Mouse (Mus musculus) spleen, postnatal 10 days (tissue): ENCODE data around the gene Retreg3.

ENCODE experiments used
- DNase-seq, 2 experiments: peaks; one replicate each; pipeline ENCODE4 v3.0.0; 2021 to 2022; ENCODE audit warnings: low spot score in 2 of 2

Retreg3 gene

DNA sequence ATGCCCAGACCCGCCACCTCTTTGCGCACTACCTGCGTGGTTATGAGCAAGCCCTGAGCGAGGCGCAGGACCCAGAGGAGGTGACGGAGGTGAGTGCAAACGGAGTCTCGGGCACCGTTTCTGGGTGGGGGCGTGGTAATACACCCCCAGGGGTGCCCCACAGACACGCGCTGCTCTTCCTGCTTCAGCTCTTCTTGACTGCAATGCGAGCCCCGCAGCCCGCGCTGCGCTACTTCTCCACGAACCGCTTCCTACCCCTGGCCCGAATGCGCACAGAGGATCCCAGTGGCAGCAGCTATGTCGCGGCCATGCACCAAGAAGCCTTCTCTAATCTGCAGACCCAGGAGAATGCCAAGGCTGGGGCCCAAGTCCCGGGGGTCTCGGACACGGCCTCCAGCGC is 39.9 kb downstream of the Retreg3 start:
- no peak for DNase-seq

GRCm38 (mm10) chr11:101078121-101078520 is 41.6 kb downstream of the Retreg3 start, which contains the start of gene Hsd17b1:
TSS of gene Hsd17b1 (plus strand) at chr11:101078411.
- DNase-seq = no peak

GRCm38 (mm10) chr11:101071810-101072428 is 47.8 kb downstream of the Retreg3 start:
- DNase-seq = no peak

DNA sequence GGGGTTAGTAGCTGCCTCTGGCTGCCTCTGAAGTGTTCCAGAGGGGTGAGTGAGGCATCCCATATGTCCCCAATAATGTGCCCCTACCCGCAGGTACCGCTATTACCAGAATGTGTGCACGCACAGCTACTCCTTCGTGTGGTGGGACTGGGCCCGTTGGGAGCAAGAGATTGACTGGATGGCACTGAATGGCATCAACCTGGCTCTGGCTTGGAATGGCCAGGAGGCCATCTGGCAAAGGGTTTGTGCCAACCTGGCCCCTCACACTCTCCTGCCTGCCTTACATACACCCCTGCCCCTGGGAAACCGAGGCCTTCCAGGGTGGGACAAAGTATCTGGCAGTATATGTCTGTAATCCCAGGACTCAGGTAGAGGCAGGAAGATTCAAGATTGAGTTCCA is 48.7 kb downstream of the Retreg3 start:
- DNase-seq = no peak

DNA sequence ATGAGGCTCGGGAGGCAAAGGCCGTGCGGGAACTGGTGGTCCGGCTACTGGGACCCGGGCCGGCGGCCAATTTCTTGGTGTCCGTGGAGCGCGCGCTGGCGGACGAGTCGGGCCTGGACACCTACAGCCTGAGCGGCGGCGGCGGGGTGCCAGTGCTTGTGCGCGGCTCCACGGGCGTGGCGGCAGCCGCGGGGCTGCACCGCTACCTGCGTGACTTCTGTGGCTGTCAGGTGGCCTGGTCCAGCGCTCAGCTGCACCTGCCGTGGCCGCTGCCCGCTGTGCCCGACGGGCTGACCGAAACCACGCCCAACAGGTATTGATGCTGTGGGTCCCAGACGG is 49.5 kb downstream of the Retreg3 start:
- no peak for DNase-seq

GRCm38 (mm10) chr11:101069391-101070188 is 50.1 kb downstream of the Retreg3 start, which contains the start of gene Naglu:
TSS of gene Naglu (plus strand) at chr11:101070012.
- peak; percentile 91 to 97 for DNase-seq

GRCm38 (mm10) chr11:101066549-101067412 is 52.9 kb downstream of the Retreg3 start:
- DNase-seq = peak; percentile 87 to 91

DNA sequence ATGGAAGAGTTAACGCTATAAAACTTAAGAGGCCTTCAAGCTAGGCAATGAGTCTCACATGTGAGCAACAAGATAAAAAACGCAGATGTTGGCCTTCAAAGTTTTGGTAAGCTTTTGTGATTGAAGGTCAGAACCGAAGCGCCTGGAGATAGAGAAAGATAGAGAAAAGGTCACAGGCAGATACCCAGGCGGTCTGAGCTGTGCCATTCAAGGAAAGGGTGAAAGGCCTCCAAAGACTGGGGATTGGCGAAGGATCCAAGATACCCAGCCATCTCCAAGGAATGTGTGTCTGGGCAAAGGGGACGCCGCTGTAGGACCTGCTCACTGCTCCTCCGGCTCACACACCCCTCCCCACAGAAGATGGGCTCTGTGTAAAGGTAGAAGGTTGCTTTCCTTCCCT is 54.7 kb downstream of the Retreg3 start:
- no peak for DNase-seq

DNA sequence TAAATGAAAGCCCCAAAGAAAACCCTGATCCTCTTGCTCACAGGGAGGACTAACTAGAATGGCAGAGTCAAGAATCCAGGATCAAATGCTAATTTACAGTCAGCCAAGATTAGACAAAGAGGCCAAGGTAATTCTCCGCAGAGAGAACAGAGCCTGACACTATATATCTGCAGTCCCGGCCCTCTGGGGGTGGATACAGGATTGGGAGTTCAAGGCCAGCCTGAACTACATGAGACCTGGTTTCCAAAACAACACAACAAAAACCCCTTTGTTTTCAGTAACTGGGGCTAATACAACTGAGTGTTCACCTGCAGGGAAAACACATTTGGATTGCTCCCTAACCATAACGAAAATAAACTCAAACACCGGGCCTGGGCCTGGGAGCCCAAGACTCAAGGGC is 55.2 kb downstream of the Retreg3 start:
- DNase-seq = peak in 1 of 2 experiments; percentile 46

GRCm38 (mm10) chr11:101063676-101064327 is 55.9 kb downstream of the Retreg3 start:
- DNase-seq = peak; percentile 79 to 93

GRCm38 (mm10) chr11:101062971-101063675 is 56.6 kb downstream of the Retreg3 start:
- DNase-seq = no peak

- DNase-seq = peak in 1 of 2 experiments; percentile 35
These were observed 57.4 kb downstream of the Retreg3 start for GRCm38 (mm10) chr11:101062165-101062884.

GRCm38 (mm10) chr11:101061049-101061448 is 58.6 kb downstream of the Retreg3 start:
- peak in 1 of 2 experiments; percentile 11 for DNase-seq

DNA sequence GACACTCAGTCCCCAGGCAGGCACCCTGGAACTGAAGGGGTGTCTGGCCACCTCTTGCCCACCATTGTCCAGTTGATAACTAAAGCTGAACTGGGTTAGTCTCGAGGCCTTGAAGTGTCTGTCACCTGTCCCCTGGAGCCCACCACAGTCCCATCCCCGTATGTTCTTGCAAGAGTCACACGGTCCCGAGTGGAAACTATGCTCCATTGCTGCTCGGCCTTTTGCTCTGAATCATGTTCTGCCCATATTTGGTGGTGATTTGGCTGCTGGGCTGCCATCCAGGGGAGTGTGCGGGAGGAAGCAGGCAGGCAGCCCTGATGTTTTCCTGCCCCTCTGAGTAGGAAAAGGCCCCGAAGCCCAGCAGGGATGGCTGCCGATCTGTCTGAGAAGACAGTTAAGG is 59.6 kb downstream of the Retreg3 start:
- DNase-seq = peak in 1 of 2 experiments; percentile 34

DNA sequence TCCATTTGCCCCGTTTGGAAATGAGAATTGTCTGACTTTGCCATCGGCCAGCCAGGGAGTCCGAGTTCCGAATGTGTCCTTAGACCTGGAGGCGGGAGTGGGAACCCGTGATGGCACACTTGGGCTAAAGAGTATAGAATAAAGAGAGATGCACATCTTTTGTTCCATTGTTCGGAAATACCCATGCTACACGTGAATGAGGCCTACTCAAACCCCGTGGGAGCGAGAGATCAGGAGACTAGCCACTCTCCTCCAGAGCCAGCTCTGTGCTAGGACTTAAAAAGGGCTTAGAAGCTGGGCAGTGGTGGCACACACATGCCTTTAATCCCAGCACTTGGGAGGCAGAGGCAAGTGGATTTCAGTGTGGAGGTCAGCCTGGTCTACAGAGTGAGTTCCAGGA is 60.2 kb downstream of the Retreg3 start:
- peak in 1 of 2 experiments; percentile 16 for DNase-seq

GRCm38 (mm10) chr11:101058726-101059125 is 61.0 kb downstream of the Retreg3 start:
- DNase-seq = peak in 1 of 2 experiments; percentile 13

GRCm38 (mm10) chr11:101057860-101058259 is 61.8 kb downstream of the Retreg3 start:
- peak; percentile 89 to 93 for DNase-seq

- no peak for DNase-seq
These were observed 62.8 kb downstream of the Retreg3 start for GRCm38 (mm10) chr11:101056885-101057284.

GRCm38 (mm10) chr11:101055418-101055817 is 64.3 kb downstream of the Retreg3 start:
- DNase-seq = peak in 1 of 2 experiments; percentile 24

DNA sequence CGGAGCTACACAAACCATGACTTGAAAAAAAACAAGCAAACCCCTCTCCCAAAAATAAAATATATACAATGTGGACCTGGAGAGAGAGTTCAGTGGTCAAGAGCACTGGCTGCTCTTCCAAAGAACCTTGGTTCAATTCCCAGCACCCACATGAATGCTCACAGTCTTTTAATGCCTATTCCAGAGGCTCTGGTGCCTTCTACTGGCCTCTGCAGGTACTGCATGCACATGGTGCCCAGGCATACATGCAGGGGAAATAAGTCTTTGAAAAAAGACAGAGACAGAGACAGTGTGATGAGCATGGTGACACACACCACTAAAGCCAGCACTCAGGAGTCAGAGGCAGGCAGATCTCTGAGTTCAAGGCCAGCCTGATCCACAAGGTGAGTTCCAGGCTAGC is 65.7 kb downstream of the Retreg3 start:
- DNase-seq = peak in 1 of 2 experiments; percentile 56
